Mouse (Mus musculus) heart, embryonic 14.5 days (tissue): ENCODE measurements around the gene Pbx1. TPM values are rescaled to one million over a fixed set of nuclear protein-coding genes. Genes with fewer than 3 reads are reported as not detected.
A peak's percentile ranks its signal among the peaks of the same experiment; 100 is the strongest.

Experiments
- ATAC-seq: fragments of 200-750 bp; cut with Nextera tagmentation; 2 replicates; pipeline ENCODE4 v1.8.0; 2017; ENCODE audit warnings: low read depth, moderate TSS enrichment; ENCODE audit not compliant: insufficient number of reproducible peaks, insufficient read depth, low FRiP score
- H3K27ac ChIP-seq, 2 experiments: fragments of 200-500 bp in 1 of 2; fragments of 300-500 bp in 1 of 2; sonication (generic) in 1 of 2; replicated peaks in 1 of 2; 2 replicates each; pipeline ENCODE4 v1.5.1; 2012 to 2014; ENCODE audit warnings: low read depth in 2 of 2, low read length in 2 of 2, control low read depth in 1 of 2, mild to moderate bottlenecking in 1 of 2, mixed read lengths in 1 of 2; ENCODE audit not compliant: control insufficient read depth in 1 of 2, insufficient read depth in 1 of 2
- H3K27me3 ChIP-seq: fragments of 300-500 bp; sonication (generic); 2 replicates; pipeline ENCODE4 v1.6.1; 2014; ENCODE audit warnings: mild to moderate bottlenecking, low read length, control low read depth; ENCODE audit not compliant: control insufficient read depth, insufficient read depth
- H3K36me3 ChIP-seq: fragments of 300-500 bp; sonication (generic); 2 replicates; pipeline ENCODE4 v1.6.1; 2014; ENCODE audit warnings: mild to moderate bottlenecking, control low read depth, low read length, mixed read lengths; ENCODE audit not compliant: control insufficient read depth, insufficient read depth
- H3K4me1 ChIP-seq, 2 experiments: fragments of 200-500 bp in 1 of 2; fragments of 300-500 bp in 1 of 2; sonication (generic) in 1 of 2; 2 replicates each; pipeline ENCODE4 v1.6.1; 2012 to 2014; ENCODE audit warnings: low read length in 2 of 2, control low read depth in 1 of 2, mixed read lengths in 1 of 2; ENCODE audit not compliant: control insufficient read depth in 2 of 2, insufficient read depth in 2 of 2
- H3K4me2 ChIP-seq: fragments of 300-500 bp; sonication (generic); 2 replicates; pipeline ENCODE4 v1.6.1; 2014; ENCODE audit warnings: mild to moderate bottlenecking, low read length
- H3K4me3 ChIP-seq, 2 experiments: fragments of 200-500 bp in 1 of 2; fragments of 300-500 bp in 1 of 2; sonication (generic) in 1 of 2; 2 replicates each; pipeline ENCODE4 v1.5.1; 2012 to 2014; ENCODE audit warnings: low read length in 2 of 2, mild to moderate bottlenecking in 2 of 2, control low read depth in 1 of 2, low read depth in 1 of 2, moderate library complexity in 1 of 2; ENCODE audit not compliant: control insufficient read depth in 1 of 2, insufficient read depth in 1 of 2
- H3K9ac ChIP-seq: fragments of 300-500 bp; sonication (generic); 2 replicates; pipeline ENCODE4 v1.6.1; 2014; ENCODE audit warnings: mild to moderate bottlenecking, low read length
- H3K9me3 ChIP-seq: fragments of 300-500 bp; sonication (generic); 2 replicates; pipeline ENCODE4 v1.6.1; 2016; ENCODE audit warnings: low read length, control low read depth; ENCODE audit not compliant: control insufficient read depth
- WGBS: fragments of 180-500 bp; shearing (Covaris S2); extraction: QIAGEN DNeasy Blood & Tissue Kit; methylation state at CpG from one replicate; pipeline ENCODE4 v1.1.7; 2014; 5-methylcytosine and 5-hydroxymethylcytosine counted together
- polyA plus RNA-seq: library from polyadenylated mRNA; unstranded; fragments of >200 nt; fragmentation: Nextera tagmentation; extraction: Ambion mirVana; gene quantifications from 2 replicates; pipeline ENCODE4 v1.2.1, GENCODE M21; 2014

Gene Pbx1
- polyA plus RNA-seq, 1 experiment from 2014 or later: 30.7 TPM

DNA sequence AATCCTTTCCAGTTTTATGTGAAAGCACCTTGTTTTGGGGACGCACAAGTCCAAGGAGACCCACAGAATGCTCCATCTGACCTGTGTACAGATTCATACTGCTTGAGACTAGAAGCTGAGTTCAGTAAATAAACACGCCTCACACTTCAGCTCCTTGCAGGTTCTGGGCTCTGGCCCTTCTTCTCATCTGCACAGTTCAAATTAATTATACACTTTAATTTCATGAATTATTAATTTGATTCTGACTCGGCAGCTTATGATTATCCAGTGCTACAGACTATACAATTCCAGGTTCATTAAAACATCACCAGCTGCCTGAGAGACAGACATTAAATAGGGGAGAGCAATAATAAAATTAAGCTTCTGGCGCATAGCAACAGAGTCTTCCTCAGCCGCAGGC is 156.4 kb downstream of the Pbx1 start:
- Histone ChIP-seq H3K27me3 (no peaks in the 10 kb centered on the region), H3K4me3 (no peak overlapping the region), H3K4me1 (no peaks in the 10 kb centered on the region), H3K36me3 (0 out of 2 replicates have a peak, but pooled peaks cover 4% of the 10 kb centered on the region), H3K9me3 (no peaks in the 10 kb centered on the region), H3K27ac (no peak overlapping the region), H3K9ac (no peak overlapping the region), H3K4me2 (no peak overlapping the region)
- ATAC-seq: no peak
- WGBS: 93% methylated on average over 5 of the region's 5 CpGs

GRCm38 (mm10) chr1:168274296-168274695 is 157.8 kb downstream of the Pbx1 start:
- WGBS: 84% methylated on average over 4 of the region's 4 CpGs
- no peak for ATAC-seq
- Histone ChIP-seq H3K27me3 (no peaks in the 10 kb centered on the region), H3K9ac (no peak overlapping the region), H3K36me3 (no peaks in the 10 kb centered on the region), H3K4me3 (no peak overlapping the region), H3K4me1 (peaks cover 6% of the 10 kb centered on the region in 2 experiments), H3K27ac (no peak overlapping the region), H3K9me3 (no peaks in the 10 kb centered on the region), H3K4me2 (no peak overlapping the region)

DNA sequence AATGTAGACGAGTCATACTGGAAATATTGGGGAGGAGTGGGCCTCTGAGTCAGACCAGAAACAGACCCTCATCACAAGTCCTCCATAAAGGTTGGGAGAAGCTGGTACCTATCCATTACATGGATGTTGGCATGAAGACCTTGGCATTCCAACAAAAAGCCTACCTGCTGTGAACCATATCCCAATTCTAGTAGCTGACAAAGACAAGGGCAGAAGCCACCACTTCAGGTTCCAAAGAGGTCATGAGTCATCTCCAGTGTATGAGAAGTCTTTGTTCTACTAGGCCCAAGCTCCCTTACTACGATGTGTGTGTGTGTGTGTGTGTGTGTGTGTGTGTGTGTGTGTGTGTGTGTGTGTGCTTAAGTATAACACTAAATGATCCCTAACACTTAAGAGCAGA is 160.0 kb downstream of the Pbx1 start:
- H3K27me3 ChIP-seq: no peaks in the 10 kb centered on the region
- no peaks in the 10 kb centered on the region for H3K9me3 ChIP-seq
- no peak overlapping the region for H3K9ac ChIP-seq
- no peaks in the 10 kb centered on the region for H3K36me3 ChIP-seq
- no peak for ATAC-seq
- no peak overlapping the region for H3K4me3 ChIP-seq
- peaks cover 20 to 24% of the 10 kb centered on the region in 2 experiments for H3K4me1 ChIP-seq
- no peak overlapping the region for H3K27ac ChIP-seq
- H3K4me2 ChIP-seq: no peak overlapping the region
- 74% methylated on average over 2 of the region's 2 CpGs for WGBS

DNA sequence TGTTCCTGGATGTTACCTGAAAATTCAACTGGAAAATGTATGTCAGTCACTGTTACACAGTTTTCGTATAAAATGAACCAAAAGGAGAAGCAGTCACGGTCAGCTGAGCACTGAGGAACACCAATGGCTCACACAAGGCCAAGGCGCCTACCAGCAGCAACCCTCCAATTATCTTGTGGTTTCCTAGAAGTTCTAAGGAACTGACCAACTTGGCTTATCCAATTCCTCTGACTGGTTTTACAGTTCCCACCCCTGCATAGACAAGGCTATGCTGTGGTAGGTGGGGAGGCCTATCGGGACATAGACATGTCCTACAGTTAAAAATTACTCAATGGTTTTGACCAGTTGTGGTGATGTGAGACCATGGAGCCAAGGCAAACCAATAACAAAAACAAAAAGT is 160.9 kb downstream of the Pbx1 start:
- Histone ChIP-seq H3K4me2 (no peak overlapping the region), H3K9ac (no peak overlapping the region), H3K27ac (no peak overlapping the region), H3K9me3 (no peaks in the 10 kb centered on the region), H3K27me3 (no peaks in the 10 kb centered on the region), H3K4me1 (peaks cover 20 to 25% of the 10 kb centered on the region in 2 experiments), H3K36me3 (no peaks in the 10 kb centered on the region), H3K4me3 (no peak overlapping the region)
- 97% methylated on average over 4 of the region's 4 CpGs for WGBS
- no peak for ATAC-seq

DNA sequence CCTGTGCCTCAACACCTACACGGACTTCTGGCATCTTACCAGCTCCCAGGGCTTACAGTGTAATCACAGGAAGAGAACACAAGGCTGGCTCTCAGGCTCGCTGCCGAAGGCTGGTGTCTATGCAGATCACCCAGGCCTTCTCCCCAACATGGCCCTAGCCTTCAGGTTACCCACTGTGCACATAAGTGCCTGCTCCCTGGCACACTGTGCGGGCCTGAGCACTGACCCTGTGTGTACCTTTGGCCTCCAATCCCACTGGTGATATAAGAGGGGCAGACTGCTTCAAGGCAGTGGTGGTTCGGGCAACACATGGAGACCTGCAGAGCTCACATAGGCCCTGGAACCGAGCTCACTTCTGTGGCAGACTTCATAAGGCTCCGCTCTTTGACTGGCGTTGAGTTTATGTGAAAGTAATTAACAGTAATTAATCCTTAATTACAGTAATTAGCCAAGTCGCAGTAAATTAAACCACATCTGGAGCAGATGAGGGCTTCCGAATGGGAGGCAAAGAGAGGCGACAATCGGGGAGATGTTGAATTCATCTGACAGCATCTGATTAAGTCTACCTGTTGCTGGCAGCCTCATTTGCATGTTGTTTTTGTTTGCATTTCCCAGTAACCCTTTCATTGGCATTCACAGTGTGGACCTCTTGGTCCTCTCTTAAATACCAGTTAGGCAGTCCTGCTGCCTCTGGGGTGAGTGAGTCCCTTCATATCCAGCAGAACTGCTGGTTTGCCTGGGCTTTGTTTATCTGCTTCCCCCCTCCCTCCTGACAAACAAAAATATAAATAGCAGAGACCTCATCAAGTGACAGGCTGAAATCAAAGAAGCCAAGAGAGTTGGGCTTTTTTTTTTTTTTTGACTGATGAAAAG is 163.1 kb downstream of the Pbx1 start:
- Histone ChIP-seq H3K4me1 (peaks cover 28 to 37% of the 10 kb centered on the region in 2 experiments), H3K36me3 (no peaks in the 10 kb centered on the region), H3K9ac (peak overlapping the region; percentile 3; the same call in 1 of the 2 replicates), H3K27me3 (no peaks in the 10 kb centered on the region), H3K4me3 (no peak overlapping the region), H3K27ac (peak overlapping the region; percentile 58 to 68; a peak in 3 of 4 replicates), H3K4me2 (peak overlapping the region; percentile 3; the same call in 1 of the 2 replicates), H3K9me3 (no peaks in the 10 kb centered on the region)
- peak; percentile 61 for ATAC-seq
- WGBS: 57% methylated on average over 12 of the region's 12 CpGs

- Histone ChIP-seq H3K9ac (no peak overlapping the region), H3K9me3 (no peaks in the 10 kb centered on the region), H3K27me3 (no peaks in the 10 kb centered on the region), H3K27ac (peak overlapping the region; percentile 58 to 68), H3K4me1 (peaks cover 28 to 37% of the 10 kb centered on the region in 2 experiments), H3K36me3 (no peaks in the 10 kb centered on the region), H3K4me2 (peak overlapping the region; percentile 3; the same call in 1 of the 2 replicates), H3K4me3 (no peak overlapping the region)
- no peak for ATAC-seq
- 40% methylated on average over 4 of the region's 4 CpGs for WGBS
Observed at GRCm38 (mm10) chr1:168268224-168268623, 163.8 kb downstream of the Pbx1 start.

DNA sequence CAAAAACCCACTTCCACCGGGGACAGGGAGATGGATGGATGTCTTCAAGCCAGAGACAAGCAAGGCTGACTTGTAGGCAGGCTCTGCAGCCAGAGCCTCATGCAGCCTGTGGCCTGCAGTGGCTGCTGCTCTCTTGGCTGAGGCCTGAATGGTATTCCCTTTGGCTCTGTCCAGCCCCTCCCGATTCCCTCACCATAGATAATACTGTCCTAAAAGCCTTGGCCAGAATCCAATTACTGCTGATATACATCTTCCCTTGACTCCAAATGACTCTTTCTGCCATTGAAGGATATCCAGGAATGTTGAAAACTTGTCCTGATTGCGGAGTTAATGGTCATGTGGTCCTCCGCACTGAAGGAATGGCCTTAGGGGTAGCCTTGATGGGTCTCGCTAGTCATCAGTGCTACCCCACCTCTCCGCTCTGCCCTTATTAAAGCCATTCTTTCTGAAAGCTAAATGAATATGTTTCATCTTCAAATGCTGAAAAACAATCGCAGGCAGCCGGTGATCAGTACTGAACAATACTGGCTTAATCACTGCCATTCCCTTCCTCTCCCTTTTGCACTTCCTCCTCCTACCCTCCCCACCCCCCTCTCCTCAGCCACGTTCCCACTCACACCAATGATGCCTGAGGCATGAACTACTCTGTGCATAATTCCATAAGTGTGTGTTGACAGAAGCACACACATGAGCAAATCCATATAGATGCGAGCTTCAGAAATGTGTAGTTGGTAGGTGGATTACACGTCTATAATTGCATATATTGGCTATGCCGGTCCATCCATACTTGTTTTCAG is 166.3 kb downstream of the Pbx1 start:
- Histone ChIP-seq H3K4me3 (no peak overlapping the region), H3K9me3 (no peaks in the 10 kb centered on the region), H3K27ac (no peak overlapping the region), H3K36me3 (no peaks in the 10 kb centered on the region), H3K4me2 (no peak overlapping the region), H3K9ac (no peak overlapping the region), H3K27me3 (no peaks in the 10 kb centered on the region), H3K4me1 (peaks cover 28 to 37% of the 10 kb centered on the region in 2 experiments)
- no peak for ATAC-seq
- WGBS: 65% methylated on average over 12 of the region's 12 CpGs
